Comparison of ENCODE assay signal across 19 mouse cellular contexts in the genomic region with DNA sequence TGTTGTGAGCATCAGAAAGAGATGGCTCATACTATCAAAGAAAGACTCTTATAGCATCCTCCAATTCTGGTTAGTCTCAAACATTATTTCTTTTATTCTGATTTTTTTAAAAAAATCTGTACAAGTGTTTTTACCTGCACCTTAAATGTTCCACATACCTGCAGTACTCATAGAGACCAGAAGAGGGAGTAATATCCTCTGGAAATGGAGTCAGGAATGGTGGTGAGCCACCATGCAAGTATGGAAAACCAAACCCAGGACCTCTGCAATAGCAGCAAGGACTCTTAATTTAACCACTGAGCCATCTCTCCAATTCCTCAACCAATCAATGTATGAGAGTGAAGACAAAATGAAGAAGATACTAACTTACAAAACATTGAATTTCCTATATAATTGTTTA. TPM values are rescaled to one million over a fixed set of nuclear protein-coding genes. Genes with fewer than 3 reads are reported as not detected.
DNase-seq lines count a peak whose midpoint lies in the region; ATAC-seq and TF ChIP-seq lines count a peak whose summit lies in the region.
"Had no signal": no experiment of that assay in that cellular context is flagged by ENCODE, and none has a peak within 500 bp of the region (broad histone marks: within the 10 kb centered on the region; RNA-seq: fewer than 3 reads in every experiment).

No protein-coding gene starts in this region.

- no peak overlapping the region for H3K9ac ChIP-seq in heart, postnatal 0 days (replicated peaks; ENCODE audit: low read depth, low read length)
- H3K9ac ChIP-seq in midbrain, embryonic 11.5 days (ENCODE audit: low read length), result no peak overlapping the region
- H3K9ac ChIP-seq in midbrain, embryonic 14.5 days (replicated peaks; ENCODE audit: low read length), result no peak overlapping the region
- H3K9ac ChIP-seq: embryonic facial prominence, embryonic 12.5 days had no signal

- no peak for TF ChIP-seq EP300 in heart, postnatal 0 days (IDR thresholded peaks at IDR 0.05; ENCODE audit: low read depth)

- no peaks in the 10 kb centered on the region for H3K36me3 ChIP-seq in heart, postnatal 0 days (replicated peaks; ENCODE audit: control insufficient read depth, insufficient read depth, low read length)
- no peaks in the 10 kb centered on the region for H3K36me3 ChIP-seq in midbrain, embryonic 11.5 days (ENCODE audit: control insufficient read depth, insufficient read depth, low read length)
- H3K36me3 ChIP-seq in midbrain, embryonic 14.5 days (ENCODE audit: control insufficient read depth, insufficient read depth, low read length), result no peaks in the 10 kb centered on the region
- H3K36me3 ChIP-seq: embryonic facial prominence, embryonic 12.5 days; G1E had no signal

- DNase-seq in heart, postnatal 0 days (ENCODE audit: low spot score), result no peak
- DNase-seq in heart, postnatal 14 days, result no peak
- peak; percentile 64 for DNase-seq in midbrain, embryonic 11.5 days (ENCODE audit: low spot score, missing footprints)
- no peak for DNase-seq in midbrain, embryonic 14.5 days
- no peak for DNase-seq in Patski (ENCODE audit: low read depth, low spot score)
- DNase-seq in induced T-regulatory cell, adult 2 months (ENCODE audit: low read depth), result peak; percentile 60
- DNase-seq in spleen, postnatal 10 days (ENCODE audit: low spot score in 2 of 2), result no peak
- no peak for DNase-seq in left cerebral cortex, postnatal 36 days (ENCODE audit: low spot score in 2 of 2)
- DNase-seq: adrenal gland, adult 2 months; cerebellum, adult 9-10 months; heart, postnatal 4 days; kidney, adult 18-20 months; lung, postnatal 14 days had no signal

- no peaks in the 10 kb centered on the region for H3K4me1 ChIP-seq in heart, postnatal 0 days (ENCODE audit: control insufficient read depth, insufficient read depth)
- peaks cover 2% of the 10 kb centered on the region for H3K4me1 ChIP-seq in midbrain, embryonic 11.5 days (ENCODE audit: control insufficient read depth, insufficient read depth, low read length)
- peaks cover 7% of the 10 kb centered on the region for H3K4me1 ChIP-seq in midbrain, embryonic 14.5 days (ENCODE audit: control insufficient read depth, insufficient read depth, low read length)
- H3K4me1 ChIP-seq: embryonic facial prominence, embryonic 12.5 days had no signal

- in situ Hi-C loops in Patski (cut with MboI; ENCODE audit: low pct_unique_long_range_greater_than_20kb), result no loop called here

- POLR2A ChIA-PET in Patski (lab: Charles Lee), result no interaction called here

- H3K27ac ChIP-seq in heart, postnatal 0 days (ENCODE audit: low read depth), result no peak overlapping the region
- H3K27ac ChIP-seq in midbrain, embryonic 11.5 days (ENCODE audit: low read depth, low read length), result no peak overlapping the region
- no peak overlapping the region for H3K27ac ChIP-seq in midbrain, embryonic 14.5 days (replicated peaks; ENCODE audit: low read depth, low read length)
- H3K27ac ChIP-seq: embryonic facial prominence, embryonic 12.5 days had no signal

- H3K9me3 ChIP-seq in heart, postnatal 0 days (replicated peaks; ENCODE audit: control insufficient read depth, low read length), result no peaks in the 10 kb centered on the region
- no peaks in the 10 kb centered on the region for H3K9me3 ChIP-seq in midbrain, embryonic 11.5 days (ENCODE audit: control insufficient read depth, low read length)
- H3K9me3 ChIP-seq in midbrain, embryonic 14.5 days (ENCODE audit: control insufficient read depth, low read length), result no peaks in the 10 kb centered on the region
- H3K9me3 ChIP-seq: embryonic facial prominence, embryonic 12.5 days; G1E had no signal

- TF ChIP-seq CTCF in heart, postnatal 0 days (IDR thresholded peaks at IDR 0.05; ENCODE audit: low read depth), result 0 out of 2 replicates have a peak, but pooled peaks have one; percentile 15
- TF ChIP-seq CTCF in Patski (IDR thresholded peaks at IDR 0.05), result peak; percentile 38

- CTCF ChIA-PET in Patski (lab: Charles Lee), result no interaction called here

- H3K27me3 ChIP-seq in heart, postnatal 0 days (ENCODE audit: control insufficient read depth, insufficient read depth, low read length), result no peaks in the 10 kb centered on the region
- no peaks in the 10 kb centered on the region for H3K27me3 ChIP-seq in midbrain, embryonic 11.5 days (ENCODE audit: control insufficient read depth, insufficient read depth, low read length)
- no peaks in the 10 kb centered on the region for H3K27me3 ChIP-seq in midbrain, embryonic 14.5 days (ENCODE audit: control insufficient read depth, insufficient read depth, low read length)
- peaks cover 23% of the 10 kb centered on the region for H3K27me3 ChIP-seq in Patski
- H3K27me3 ChIP-seq: embryonic facial prominence, embryonic 12.5 days had no signal

- H3K4me2 ChIP-seq in heart, postnatal 0 days (ENCODE audit: low read depth, low read length), result no peak overlapping the region
- H3K4me2 ChIP-seq in midbrain, embryonic 11.5 days, result no peak overlapping the region
- H3K4me2 ChIP-seq in midbrain, embryonic 14.5 days (ENCODE audit: low read length), result no peak overlapping the region
- H3K4me2 ChIP-seq: embryonic facial prominence, embryonic 12.5 days had no signal

- no peak overlapping the region for H3K4me3 ChIP-seq in heart, postnatal 0 days (ENCODE audit: low read depth, low read length)
- H3K4me3 ChIP-seq in midbrain, embryonic 11.5 days (ENCODE audit: low read depth, low read length), result no peak overlapping the region
- H3K4me3 ChIP-seq in midbrain, embryonic 14.5 days (replicated peaks; ENCODE audit: low read depth, low read length), result no peak overlapping the region
- H3K4me3 ChIP-seq: embryonic facial prominence, embryonic 12.5 days had no signal

- intact Hi-C loops in heart, postnatal 14 days (cut with DNase I), result no loop called here
- intact Hi-C loops in left cerebral cortex, postnatal 36 days (cut with DNase I), result no loop called here

- no peak for ATAC-seq in heart, postnatal 0 days (ENCODE audit: insufficient read depth, low read depth)
- ATAC-seq in midbrain, embryonic 11.5 days (ENCODE audit: low FRiP score), result no peak
- ATAC-seq in midbrain, embryonic 14.5 days (ENCODE audit: low FRiP score, low TSS enrichment), result no peak
- ATAC-seq in Patski, result no peak
- ATAC-seq: forebrain, embryonic 16.5 days; midbrain, embryonic 16.5 days had no signal

RNA-seq across cellular contexts. Expression of a gene that starts 47.3 kb away (rescaled TPM):
- not detected in 2 replicates for total RNA-seq in heart, postnatal 0 days (2014; rRNA removed; ENCODE audit: low replicate concordance)
- 0.03 and 0.14 TPM in 2 replicates for polyA plus RNA-seq in heart, postnatal 0 days (2015; fragmentation: Nextera tagmentation; extraction: Ambion mirVana)
- total RNA-seq in heart, postnatal 14 days (2021), result under 1 TPM in 1 of 2 experiments, not detected in 1; 0.61 TPM
- polyA plus RNA-seq in midbrain, embryonic 11.5 days (2014; fragmentation: Nextera tagmentation; extraction: Ambion mirVana), result not detected in 2 replicates
- not detected in 2 replicates for polyA plus RNA-seq in midbrain, embryonic 14.5 days (2014; fragmentation: Nextera tagmentation; extraction: Ambion mirVana)
- not detected for polyA plus RNA-seq in Patski (2021)
- total RNA-seq in left cerebral cortex, postnatal 36 days (2021), result not detected
- total RNA-seq: layer of hippocampus, adult 8-10 months had no signal
- polyA plus RNA-seq: adrenal gland, adult 2 months; embryonic facial prominence, embryonic 12.5 days; forebrain, embryonic 16.5 days; limb, embryonic 11.5 days; midbrain, embryonic 16.5 days had no signal

RNA-seq across cellular contexts. Expression of a gene that starts 52.4 kb away (rescaled TPM):
- 12.9 and 16.1 TPM in 2 replicates for total RNA-seq in heart, postnatal 0 days (2014; rRNA removed; ENCODE audit: low replicate concordance)
- polyA plus RNA-seq in heart, postnatal 0 days (2015; fragmentation: Nextera tagmentation; extraction: Ambion mirVana), result 27.1 and 28.0 TPM in 2 replicates
- total RNA-seq in heart, postnatal 14 days (2021), result 10 to 100 TPM; 11.4 to 11.5 TPM
- polyA plus RNA-seq in midbrain, embryonic 11.5 days (2014; fragmentation: Nextera tagmentation; extraction: Ambion mirVana), result 77.0 and 87.0 TPM in 2 replicates
- polyA plus RNA-seq in midbrain, embryonic 14.5 days (2014; fragmentation: Nextera tagmentation; extraction: Ambion mirVana), result 46.7 and 54.9 TPM in 2 replicates
- 32.0 TPM for polyA plus RNA-seq in Patski (2021)
- 10 to 100 TPM; 22.3 to 22.8 TPM for total RNA-seq in left cerebral cortex, postnatal 36 days (2021)

Comparison
In these comparisons a context has a peak if more than half of its experiments do, and no peak if none do; other contexts are left out.
1. DNase-seq: peak in midbrain, embryonic 11.5 days (single experiment) and induced T-regulatory cell, adult 2 months (single experiment); none in heart, postnatal 0 days (single experiment), heart, postnatal 14 days (0 of 2), midbrain, embryonic 14.5 days (single experiment), Patski (single experiment), spleen, postnatal 10 days (0 of 2) and left cerebral cortex, postnatal 36 days (0 of 2).